Mouse (Mus musculus): ENCODE measurements at regions not wholly inside any gene's neighbourhood (a gene's known extent, or its start where the extent isn't known, plus 50 kb on each side); places are given as distances from the start of the nearest gene placed in this dataset.
A peak's percentile ranks its signal among the peaks of the same experiment; 100 is the strongest.

DNA sequence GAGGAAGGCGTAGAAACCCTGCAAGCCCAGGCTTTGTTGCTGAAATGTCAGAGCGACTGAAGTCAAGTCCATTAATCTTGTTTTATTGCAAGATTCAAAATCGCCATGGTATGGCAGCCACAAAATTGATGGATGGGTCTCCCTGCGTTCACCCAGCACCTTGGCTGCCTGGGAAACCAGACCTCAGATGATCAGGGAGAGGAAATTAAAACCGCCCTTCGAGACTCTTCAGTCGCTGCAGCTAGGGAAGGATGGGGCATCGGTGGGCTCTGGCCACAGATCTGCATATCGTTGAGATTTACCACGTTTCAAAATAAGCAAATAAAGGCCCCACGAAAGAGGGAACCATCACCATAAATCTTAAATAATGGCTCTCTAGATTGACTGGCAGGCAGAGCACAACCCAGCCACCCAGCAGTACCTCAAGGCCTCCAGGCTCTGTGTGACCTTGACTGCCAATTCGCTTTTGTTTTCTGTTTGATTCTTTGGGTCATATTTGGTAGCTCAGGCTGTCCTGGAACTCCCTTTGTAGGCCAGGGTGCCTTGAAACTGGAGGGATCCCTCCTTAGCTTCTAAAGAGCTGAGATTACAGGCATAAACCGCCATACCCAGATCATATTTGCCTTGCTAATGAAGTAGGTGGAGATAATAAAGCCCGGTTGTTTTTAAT, 126.1 kb downstream of the Minar1 start:
- H3K36me3 ChIP-seq (replicated peaks; ENCODE audit: insufficient read depth, low read length) = no peaks in the 10 kb centered on the region
- DNase-seq (no peak), ATAC-seq (no peak)
- no peaks in the 10 kb centered on the region for H3K9me3 ChIP-seq (ENCODE audit: low read length)
- H3K4me3 ChIP-seq (ENCODE audit: low read depth, low read length) = no peak overlapping the region
- H3K27ac ChIP-seq (ENCODE audit: low read depth) = no peak overlapping the region
- WGBS (ENCODE audit: insufficient replicate concordance) = 41% methylated on average over 14 of the region's 14 CpGs
- H3K4me2 ChIP-seq (ENCODE audit: low read depth, low read length) = no peak overlapping the region
- no peaks in the 10 kb centered on the region for H3K4me1 ChIP-seq (ENCODE audit: insufficient read depth)
- H3K9ac ChIP-seq (replicated peaks) = no peak overlapping the region
- TF ChIP-seq CTCF (IDR thresholded peaks at IDR 0.05; ENCODE audit: low read depth) (no peak), EP300 (IDR thresholded peaks at IDR 0.05; ENCODE audit: low read depth) (no peak)
- H3K27me3 ChIP-seq (ENCODE audit: insufficient read depth, low read length) = no peaks in the 10 kb centered on the region

DNA sequence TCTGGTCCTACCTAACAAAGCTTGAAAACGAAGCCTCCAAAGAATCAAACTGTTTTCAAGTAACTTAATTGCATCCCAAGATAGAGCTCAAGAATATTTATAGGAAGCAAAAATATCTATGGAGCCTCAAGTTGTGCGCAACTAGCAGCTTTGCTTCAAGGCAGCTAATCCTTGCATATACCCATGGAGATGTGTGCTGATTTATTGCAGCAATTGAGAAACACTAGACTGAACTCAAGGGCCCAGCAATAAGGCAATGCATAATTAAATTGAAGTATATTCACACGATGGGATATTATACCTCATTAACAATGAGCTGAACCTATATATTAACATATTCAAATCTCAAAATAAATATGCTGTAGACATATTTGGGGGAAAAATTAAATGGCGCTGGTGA, 135.3 kb downstream of the Minar1 start:
- no peak overlapping the region for H3K27ac ChIP-seq (ENCODE audit: low read depth)
- WGBS (ENCODE audit: insufficient replicate concordance) = 76% methylated on average over 4 of the region's 4 CpGs
- DNase-seq (no peak), ATAC-seq (no peak)
- no peaks in the 10 kb centered on the region for H3K36me3 ChIP-seq (replicated peaks; ENCODE audit: insufficient read depth, low read length)
- no peaks in the 10 kb centered on the region for H3K4me1 ChIP-seq (ENCODE audit: insufficient read depth)
- H3K4me2 ChIP-seq (ENCODE audit: low read depth, low read length) = no peak overlapping the region
- no peaks in the 10 kb centered on the region for H3K9me3 ChIP-seq (ENCODE audit: low read length)
- H3K9ac ChIP-seq (replicated peaks) = no peak overlapping the region
- TF ChIP-seq CTCF (IDR thresholded peaks at IDR 0.05; ENCODE audit: low read depth) (no peak), EP300 (IDR thresholded peaks at IDR 0.05; ENCODE audit: low read depth) (no peak)
- no peaks in the 10 kb centered on the region for H3K27me3 ChIP-seq (ENCODE audit: insufficient read depth, low read length)
- H3K4me3 ChIP-seq (ENCODE audit: low read depth, low read length) = no peak overlapping the region

DNA sequence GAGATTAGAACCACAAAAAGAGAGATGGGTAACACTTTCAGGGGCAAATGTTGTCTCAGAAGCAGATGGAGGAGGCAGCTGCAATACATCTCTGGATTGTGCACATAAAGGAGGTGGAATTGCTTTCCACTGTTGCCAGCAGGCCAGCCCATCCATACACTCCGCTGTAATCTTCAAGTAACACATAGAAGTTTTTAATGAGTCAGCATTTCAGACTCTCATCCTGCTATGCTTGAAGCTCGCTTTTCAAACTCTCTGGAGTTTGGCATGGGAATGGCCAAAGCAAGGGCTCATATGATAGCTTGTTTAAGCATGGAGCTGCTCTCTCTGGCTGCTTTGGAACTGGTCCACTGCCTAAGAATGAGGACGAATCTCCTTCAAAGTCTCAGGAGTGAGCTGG, 143.5 kb downstream of the Minar1 start:
- no peak overlapping the region for H3K27ac ChIP-seq (ENCODE audit: low read depth)
- no peak overlapping the region for H3K9ac ChIP-seq (replicated peaks)
- no peaks in the 10 kb centered on the region for H3K36me3 ChIP-seq (replicated peaks; ENCODE audit: insufficient read depth, low read length)
- TF ChIP-seq EP300 (IDR thresholded peaks at IDR 0.05; ENCODE audit: low read depth) (no peak), CTCF (IDR thresholded peaks at IDR 0.05; ENCODE audit: low read depth) (no peak)
- H3K4me2 ChIP-seq (ENCODE audit: low read depth, low read length) = no peak overlapping the region
- WGBS (ENCODE audit: insufficient replicate concordance) = 72% methylated on average over 3 of the region's 3 CpGs
- H3K4me3 ChIP-seq (ENCODE audit: low read depth, low read length) = no peak overlapping the region
- ATAC-seq = no peak
- no peaks in the 10 kb centered on the region for H3K9me3 ChIP-seq (ENCODE audit: low read length)
- no peaks in the 10 kb centered on the region for H3K27me3 ChIP-seq (ENCODE audit: insufficient read depth, low read length)
- no peaks in the 10 kb centered on the region for H3K4me1 ChIP-seq (ENCODE audit: insufficient read depth)
- no peak for DNase-seq

DNA sequence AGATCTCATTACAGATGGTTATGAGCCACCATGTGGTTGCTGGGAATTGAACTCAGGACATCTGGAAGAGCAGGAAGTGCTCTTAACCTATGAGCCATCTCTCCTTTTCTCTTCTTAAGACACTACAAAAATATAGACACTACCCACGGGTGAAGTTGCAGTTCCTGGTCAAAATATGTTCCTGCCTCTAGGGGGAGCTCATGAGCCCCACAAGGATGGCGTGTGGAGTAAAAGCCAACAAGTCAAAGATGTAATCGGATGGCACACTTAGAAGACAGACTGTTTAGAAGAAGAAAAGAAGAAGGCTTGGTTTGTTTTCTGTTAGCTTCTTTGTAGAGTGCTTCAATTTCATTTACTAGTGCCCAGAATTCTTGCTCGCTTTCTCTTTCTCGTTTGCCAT, 161.7 kb downstream of the Minar1 start:
- Histone ChIP-seq H3K9me3 (ENCODE audit: low read length) (no peaks in the 10 kb centered on the region), H3K4me1 (ENCODE audit: insufficient read depth) (no peaks in the 10 kb centered on the region), H3K27ac (ENCODE audit: low read depth) (no peak overlapping the region), H3K4me3 (ENCODE audit: low read depth, low read length) (no peak overlapping the region), H3K4me2 (ENCODE audit: low read depth, low read length) (no peak overlapping the region), H3K9ac (replicated peaks) (no peak overlapping the region), H3K36me3 (replicated peaks; ENCODE audit: insufficient read depth, low read length) (no peaks in the 10 kb centered on the region), H3K27me3 (ENCODE audit: insufficient read depth, low read length) (no peaks in the 10 kb centered on the region)
- 34% methylated on average over 5 of the region's 5 CpGs for WGBS (ENCODE audit: insufficient replicate concordance)
- TF ChIP-seq EP300 (IDR thresholded peaks at IDR 0.05; ENCODE audit: low read depth) (no peak), CTCF (IDR thresholded peaks at IDR 0.05; ENCODE audit: low read depth) (peak; percentile 71)
- ATAC-seq = no peak
- DNase-seq = peak; percentile 42

DNA sequence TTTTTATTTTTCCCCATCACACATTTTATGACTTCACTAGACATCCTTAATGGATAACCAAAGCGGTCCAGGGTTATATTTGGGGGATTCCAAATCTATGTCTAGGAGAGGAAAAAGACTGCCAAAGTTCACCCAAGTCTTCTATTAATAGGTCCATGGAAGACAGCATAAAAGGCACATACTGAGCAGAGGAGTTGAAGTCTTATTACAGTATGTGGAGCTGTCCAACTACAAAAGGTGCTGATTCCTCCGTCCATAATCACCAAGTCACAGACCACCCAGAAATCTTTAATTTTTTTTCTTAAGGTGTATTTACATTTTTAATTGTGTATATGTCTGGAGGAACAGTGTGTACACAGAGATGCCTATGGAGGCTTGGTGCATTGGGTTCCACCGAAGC, 166.3 kb downstream of the Minar1 start:
- ATAC-seq (no peak), DNase-seq (no peak)
- TF ChIP-seq EP300 (IDR thresholded peaks at IDR 0.05; ENCODE audit: low read depth) (no peak), CTCF (IDR thresholded peaks at IDR 0.05; ENCODE audit: low read depth) (no peak)
- H3K27ac ChIP-seq (ENCODE audit: low read depth) = no peak overlapping the region
- no peaks in the 10 kb centered on the region for H3K27me3 ChIP-seq (ENCODE audit: insufficient read depth, low read length)
- no peak overlapping the region for H3K4me2 ChIP-seq (ENCODE audit: low read depth, low read length)
- no peak overlapping the region for H3K9ac ChIP-seq (replicated peaks)
- 67% methylated on average over 3 of the region's 3 CpGs for WGBS (ENCODE audit: insufficient replicate concordance)
- no peaks in the 10 kb centered on the region for H3K36me3 ChIP-seq (replicated peaks; ENCODE audit: insufficient read depth, low read length)
- H3K4me3 ChIP-seq (ENCODE audit: low read depth, low read length) = no peak overlapping the region
- no peaks in the 10 kb centered on the region for H3K9me3 ChIP-seq (ENCODE audit: low read length)
- H3K4me1 ChIP-seq (ENCODE audit: insufficient read depth) = no peaks in the 10 kb centered on the region

DNA sequence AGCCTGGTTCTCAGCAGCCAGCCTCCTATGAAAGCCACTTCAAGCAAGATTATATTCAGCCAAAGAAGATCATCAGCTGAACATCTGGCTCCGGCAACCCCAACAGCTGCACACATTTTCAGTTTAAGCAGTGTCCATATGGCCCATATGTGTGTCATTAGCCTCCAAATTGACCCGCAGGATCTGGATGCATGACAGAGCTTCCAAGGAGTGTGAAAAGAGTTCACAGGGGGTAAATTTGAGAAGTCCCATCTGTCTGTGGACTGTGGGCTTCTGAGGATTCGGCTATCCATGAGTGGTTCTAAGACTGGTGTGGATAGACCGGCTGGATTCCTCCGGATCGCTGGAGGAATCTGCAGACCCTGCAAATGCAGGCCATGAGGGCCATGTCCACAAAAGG, 173.3 kb downstream of the Minar1 start:
- Histone ChIP-seq H3K27me3 (ENCODE audit: insufficient read depth, low read length) (no peaks in the 10 kb centered on the region), H3K4me2 (ENCODE audit: low read depth, low read length) (no peak overlapping the region), H3K27ac (ENCODE audit: low read depth) (no peak overlapping the region), H3K9ac (replicated peaks) (no peak overlapping the region), H3K9me3 (ENCODE audit: low read length) (no peaks in the 10 kb centered on the region), H3K36me3 (replicated peaks; ENCODE audit: insufficient read depth, low read length) (no peaks in the 10 kb centered on the region), H3K4me1 (ENCODE audit: insufficient read depth) (no peaks in the 10 kb centered on the region), H3K4me3 (ENCODE audit: low read depth, low read length) (no peak overlapping the region)
- WGBS (ENCODE audit: insufficient replicate concordance) = 81% methylated on average over 6 of the region's 6 CpGs
- TF ChIP-seq EP300 (IDR thresholded peaks at IDR 0.05; ENCODE audit: low read depth) (no peak), CTCF (IDR thresholded peaks at IDR 0.05; ENCODE audit: low read depth) (no peak)
- DNase-seq (no peak), ATAC-seq (no peak)
